Mouse (Mus musculus): ENCODE measurements around the gene Atp13a3. TPM values are rescaled to one million over a fixed set of nuclear protein-coding genes. Genes with fewer than 3 reads are reported as not detected.
A peak's percentile ranks its signal among the peaks of the same experiment; 100 is the strongest.

Gene Atp13a3
- polyA plus RNA-seq, 1 experiment from 2014 or later: 22.0 TPM

DNA sequence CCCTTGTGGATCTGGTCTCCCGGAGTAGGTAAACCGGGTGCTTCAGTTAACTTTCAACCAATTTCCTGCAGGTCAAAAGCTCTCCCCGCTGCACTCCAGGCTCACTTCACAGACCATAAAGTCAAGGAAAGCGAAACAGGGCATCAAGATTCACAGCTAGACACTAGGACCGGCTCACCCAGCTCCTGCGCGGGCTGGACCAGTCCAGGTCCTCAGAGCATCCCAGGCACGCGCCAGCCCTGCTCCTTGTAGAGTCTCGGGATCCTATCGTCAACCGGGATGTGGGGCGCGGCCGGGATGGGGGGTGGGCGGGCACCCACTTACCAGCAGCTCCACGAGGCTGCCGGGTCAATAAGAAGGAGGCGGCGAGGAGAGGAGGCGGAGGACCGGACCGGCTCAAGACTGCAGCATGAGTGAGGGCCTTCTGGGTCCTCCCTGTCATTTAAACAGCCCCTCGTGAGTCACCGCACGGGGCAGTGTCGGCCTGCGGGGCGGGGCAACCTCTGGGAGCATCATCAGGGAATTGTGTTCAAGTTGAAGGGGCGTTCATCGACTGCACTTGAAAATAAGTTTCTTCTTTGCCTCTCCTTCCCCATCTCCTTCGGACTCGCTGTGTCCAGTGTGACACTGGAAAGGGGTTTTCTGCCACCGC is 122.8 kb downstream of the Atp13a3 start, which contains the start of gene Lrrc15:
Gene Lrrc15, minus strand, starts transcription at position 413 of the 652 bp plus-strand sequence.
- Histone ChIP-seq H3K4me3 (ENCODE audit: low read depth, low read length) (peak within 1 kb of the TSS; percentile 29), H3K4me2 (replicated peaks; ENCODE audit: low read depth) (peak within 1 kb of the TSS; percentile 59), H3K9me3 (ENCODE audit: control insufficient read depth) (no peaks in the 10 kb centered on the region), H3K4me1 (replicated peaks; ENCODE audit: control insufficient read depth, insufficient read depth, low read length) (peaks cover 3% of the 10 kb centered on the region; the same call in 1 of the 2 replicates), H3K9ac (ENCODE audit: low read depth, low read length) (no peak within 1 kb of the TSS), H3K27ac (ENCODE audit: low read depth, low read length) (no peak within 1 kb of the TSS), H3K27me3 (replicated peaks; ENCODE audit: control insufficient read depth, insufficient read depth, low read length) (peaks cover 20% of the 10 kb centered on the region), H3K36me3 (ENCODE audit: control insufficient read depth, insufficient read depth) (no peaks in the 10 kb centered on the region)
- 4% methylated on average over 34 of the region's 34 CpGs for WGBS
- no peak for ATAC-seq
- TF ChIP-seq CTCF (IDR thresholded peaks at IDR 0.05; ENCODE audit: low read depth): peak; percentile 55

- peaks cover 20% of the 10 kb centered on the region for H3K27me3 ChIP-seq (replicated peaks; ENCODE audit: control insufficient read depth, insufficient read depth, low read length)
- H3K4me1 ChIP-seq (replicated peaks; ENCODE audit: control insufficient read depth, insufficient read depth, low read length): peaks cover 3% of the 10 kb centered on the region; the same call in 1 of the 2 replicates
- no peak overlapping the region for H3K4me3 ChIP-seq (ENCODE audit: low read depth, low read length)
- H3K27ac ChIP-seq (ENCODE audit: low read depth, low read length): no peak overlapping the region
- no peak for TF ChIP-seq CTCF (IDR thresholded peaks at IDR 0.05; ENCODE audit: low read depth)
- H3K9me3 ChIP-seq (ENCODE audit: control insufficient read depth): no peaks in the 10 kb centered on the region
- no peaks in the 10 kb centered on the region for H3K36me3 ChIP-seq (ENCODE audit: control insufficient read depth, insufficient read depth)
- no peak overlapping the region for H3K9ac ChIP-seq (ENCODE audit: low read depth, low read length)
- WGBS: 31% methylated on average over 4 of the region's 4 CpGs
- H3K4me2 ChIP-seq (replicated peaks; ENCODE audit: low read depth): no peak overlapping the region
- ATAC-seq: no peak
These were observed 125.0 kb downstream of the Atp13a3 start for GRCm38 (mm10) chr16:30280676-30281297.

- H3K9ac ChIP-seq (ENCODE audit: low read depth, low read length): no peak overlapping the region
- H3K36me3 ChIP-seq (ENCODE audit: control insufficient read depth, insufficient read depth): no peaks in the 10 kb centered on the region
- no peaks in the 10 kb centered on the region for H3K4me1 ChIP-seq (replicated peaks; ENCODE audit: control insufficient read depth, insufficient read depth, low read length)
- H3K27me3 ChIP-seq (replicated peaks; ENCODE audit: control insufficient read depth, insufficient read depth, low read length): peaks cover 11% of the 10 kb centered on the region; the same call in 1 of the 2 replicates
- H3K4me2 ChIP-seq (replicated peaks; ENCODE audit: low read depth): no peak overlapping the region
- no peak overlapping the region for H3K4me3 ChIP-seq (ENCODE audit: low read depth, low read length)
- H3K27ac ChIP-seq (ENCODE audit: low read depth, low read length): no peak overlapping the region
- no peaks in the 10 kb centered on the region for H3K9me3 ChIP-seq (ENCODE audit: control insufficient read depth)
- no peak for TF ChIP-seq CTCF (IDR thresholded peaks at IDR 0.05; ENCODE audit: low read depth)
- WGBS: 70% methylated on average over 11 of the region's 11 CpGs
- no peak for ATAC-seq
These were observed 127.4 kb downstream of the Atp13a3 start for GRCm38 (mm10) chr16:30278406-30278805.

- Histone ChIP-seq H3K4me3 (ENCODE audit: low read depth, low read length) (no peak overlapping the region), H3K9ac (ENCODE audit: low read depth, low read length) (no peak overlapping the region), H3K9me3 (ENCODE audit: control insufficient read depth) (no peaks in the 10 kb centered on the region), H3K36me3 (ENCODE audit: control insufficient read depth, insufficient read depth) (no peaks in the 10 kb centered on the region), H3K4me1 (replicated peaks; ENCODE audit: control insufficient read depth, insufficient read depth, low read length) (no peaks in the 10 kb centered on the region), H3K27me3 (replicated peaks; ENCODE audit: control insufficient read depth, insufficient read depth, low read length) (0 out of 2 replicates have a peak, but pooled peaks cover 4% of the 10 kb centered on the region), H3K27ac (ENCODE audit: low read depth, low read length) (no peak overlapping the region), H3K4me2 (replicated peaks; ENCODE audit: low read depth) (no peak overlapping the region)
- no peak for ATAC-seq
- no peak for TF ChIP-seq CTCF (IDR thresholded peaks at IDR 0.05; ENCODE audit: low read depth)
- WGBS: 74% methylated on average over 15 of the region's 15 CpGs
These were observed 130.0 kb downstream of the Atp13a3 start for GRCm38 (mm10) chr16:30275558-30276340.

DNA sequence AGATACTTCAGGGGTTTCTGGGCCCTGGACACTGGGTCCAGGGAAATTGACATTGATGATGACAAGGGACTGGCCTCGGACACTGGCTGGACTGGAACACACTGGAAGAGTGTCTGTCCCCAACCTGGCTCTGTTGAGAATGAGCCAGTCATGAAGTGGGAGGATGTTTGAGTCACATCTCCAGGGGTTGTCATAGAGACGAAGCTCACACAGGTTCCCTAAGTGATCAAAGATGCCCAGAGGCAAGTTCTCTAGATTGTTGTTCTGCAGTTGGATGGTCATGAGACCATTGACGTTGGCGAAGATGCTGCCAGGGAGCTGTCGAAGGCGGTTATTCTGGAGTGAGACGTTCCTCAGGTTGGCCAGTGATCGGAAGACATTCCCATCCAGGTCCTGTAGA is 132.7 kb downstream of the Atp13a3 start:
- TF ChIP-seq CTCF (IDR thresholded peaks at IDR 0.05; ENCODE audit: low read depth): no peak
- no peaks in the 10 kb centered on the region for H3K36me3 ChIP-seq (ENCODE audit: control insufficient read depth, insufficient read depth)
- 92% methylated on average over 8 of the region's 8 CpGs for WGBS
- no peak overlapping the region for H3K4me2 ChIP-seq (replicated peaks; ENCODE audit: low read depth)
- H3K27ac ChIP-seq (ENCODE audit: low read depth, low read length): no peak overlapping the region
- H3K4me1 ChIP-seq (replicated peaks; ENCODE audit: control insufficient read depth, insufficient read depth, low read length): no peaks in the 10 kb centered on the region
- no peak overlapping the region for H3K4me3 ChIP-seq (ENCODE audit: low read depth, low read length)
- no peak for ATAC-seq
- no peaks in the 10 kb centered on the region for H3K27me3 ChIP-seq (replicated peaks; ENCODE audit: control insufficient read depth, insufficient read depth, low read length)
- H3K9me3 ChIP-seq (ENCODE audit: control insufficient read depth): no peaks in the 10 kb centered on the region
- no peak overlapping the region for H3K9ac ChIP-seq (ENCODE audit: low read depth, low read length)

DNA sequence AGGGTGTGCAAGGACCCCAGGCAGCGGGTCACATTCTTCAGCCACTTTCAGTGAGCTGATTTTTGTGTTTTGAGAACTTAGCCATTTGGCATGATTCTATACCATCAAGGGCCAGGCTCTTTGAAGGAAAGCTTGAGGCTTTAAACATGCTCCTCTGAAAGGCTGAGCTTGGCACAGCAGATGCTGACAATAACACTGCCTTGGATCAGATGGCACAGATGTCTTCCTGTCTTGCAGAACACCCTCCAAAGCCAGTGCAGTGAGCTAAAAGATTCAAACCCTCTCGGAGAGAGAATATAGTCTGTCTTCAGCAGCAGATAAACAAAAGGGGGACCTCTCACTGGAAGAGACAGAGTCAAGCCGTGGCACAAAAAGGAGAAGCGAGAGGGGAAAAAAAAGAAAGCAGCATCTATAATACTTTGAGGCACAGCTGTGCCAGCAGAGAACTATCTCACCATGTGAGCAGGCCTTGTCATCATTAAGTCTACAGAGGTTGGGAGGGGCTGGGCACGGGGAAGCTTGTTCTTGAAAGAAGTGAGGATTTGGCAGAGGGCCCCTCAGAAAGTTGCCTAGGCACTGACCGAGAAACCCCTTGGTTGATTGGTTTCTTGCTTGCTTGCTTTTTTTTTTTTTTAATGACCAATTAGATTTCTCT is 133.7 kb downstream of the Atp13a3 start:
- Histone ChIP-seq H3K36me3 (ENCODE audit: control insufficient read depth, insufficient read depth) (no peaks in the 10 kb centered on the region), H3K9ac (ENCODE audit: low read depth, low read length) (no peak overlapping the region), H3K4me2 (replicated peaks; ENCODE audit: low read depth) (no peak overlapping the region), H3K27ac (ENCODE audit: low read depth, low read length) (no peak overlapping the region), H3K4me3 (ENCODE audit: low read depth, low read length) (no peak overlapping the region), H3K27me3 (replicated peaks; ENCODE audit: control insufficient read depth, insufficient read depth, low read length) (no peaks in the 10 kb centered on the region), H3K4me1 (replicated peaks; ENCODE audit: control insufficient read depth, insufficient read depth, low read length) (no peaks in the 10 kb centered on the region), H3K9me3 (ENCODE audit: control insufficient read depth) (no peaks in the 10 kb centered on the region)
- 62% methylated on average over 6 of the region's 6 CpGs for WGBS
- no peak for ATAC-seq
- no peak for TF ChIP-seq CTCF (IDR thresholded peaks at IDR 0.05; ENCODE audit: low read depth)
